Mouse (Mus musculus) layer of hippocampus, adult 11-12 months (tissue): ENCODE measurements around the gene Cxcl14.

Experiments
- DNase-seq: peaks from one replicate; pipeline ENCODE4 v3.0.0; 2022; ENCODE audit warnings: low spot score

Cxcl14 gene

GRCm38 (mm10) chr13:56295943-56296658 lies at the start of gene Cxcl14:
TSS of gene Cxcl14 (minus strand) at chr13:56296551.
- DNase-seq, result peak; percentile 61

- DNase-seq, result no peak
Observed at GRCm38 (mm10) chr13:56344355-56344754, 48.0 kb upstream of the Cxcl14 start.

GRCm38 (mm10) chr13:56342491-56342890 lies 46.1 kb upstream of the Cxcl14 start:
- no peak for DNase-seq

GRCm38 (mm10) chr13:56340513-56340912 lies 44.2 kb upstream of the Cxcl14 start:
- DNase-seq, result no peak

GRCm38 (mm10) chr13:56339816-56340215 lies 43.5 kb upstream of the Cxcl14 start:
- no peak for DNase-seq

- no peak for DNase-seq
Observed at GRCm38 (mm10) chr13:56336982-56337381, 40.6 kb upstream of the Cxcl14 start.

- no peak for DNase-seq
Observed at GRCm38 (mm10) chr13:56334802-56335690, 38.7 kb upstream of the Cxcl14 start.

- no peak for DNase-seq
Observed at GRCm38 (mm10) chr13:56334236-56334635, 37.9 kb upstream of the Cxcl14 start.

GRCm38 (mm10) chr13:56332356-56332755 lies 36.0 kb upstream of the Cxcl14 start:
- DNase-seq, result no peak

GRCm38 (mm10) chr13:56330603-56331455 lies 34.5 kb upstream of the Cxcl14 start:
- no peak for DNase-seq

GRCm38 (mm10) chr13:56329769-56330168 lies 33.4 kb upstream of the Cxcl14 start:
- no peak for DNase-seq

GRCm38 (mm10) chr13:56329165-56329564 lies 32.8 kb upstream of the Cxcl14 start:
- no peak for DNase-seq

GRCm38 (mm10) chr13:56327779-56328178 lies 31.4 kb upstream of the Cxcl14 start:
- no peak for DNase-seq

- no peak for DNase-seq
Observed at GRCm38 (mm10) chr13:56321635-56322034, 25.3 kb upstream of the Cxcl14 start.

- DNase-seq, result no peak
Observed at GRCm38 (mm10) chr13:56316930-56317329, 20.6 kb upstream of the Cxcl14 start.

GRCm38 (mm10) chr13:56315201-56315600 lies 18.9 kb upstream of the Cxcl14 start:
- no peak for DNase-seq

- DNase-seq, result no peak
Observed at GRCm38 (mm10) chr13:56305058-56305457, 8.7 kb upstream of the Cxcl14 start.

GRCm38 (mm10) chr13:56304453-56304852 lies 8.1 kb upstream of the Cxcl14 start:
- DNase-seq, result no peak

- no peak for DNase-seq
Observed at GRCm38 (mm10) chr13:56299336-56299735, 3.0 kb upstream of the Cxcl14 start.

- no peak for DNase-seq
Observed at GRCm38 (mm10) chr13:56296659-56297020, 289 bp upstream of the Cxcl14 start.

GRCm38 (mm10) chr13:56295586-56295942 lies 787 bp downstream of the Cxcl14 start:
- no peak for DNase-seq

GRCm38 (mm10) chr13:56294908-56295307 lies 1.4 kb downstream of the Cxcl14 start:
- DNase-seq, result peak; percentile 43
